ENCODE assay signal across 26 mouse cellular contexts in genomic region chr6:100985334-100985937, GRCm38 (mm10).
A peak's percentile ranks its signal among the peaks of the same experiment; 100 is the strongest.
DNase-seq lines count a peak whose midpoint lies in the region; ATAC-seq lines count a peak whose summit lies in the region.
"Had no signal": no experiment of that assay in that cellular context is flagged by ENCODE, and none has a peak within 500 bp of the region (broad histone marks: within the 10 kb centered on the region; RNA-seq: fewer than 3 reads in every experiment).

No protein-coding gene starts in this region.

- no peaks in the 10 kb centered on the region for H3K27me3 ChIP-seq in heart, embryonic 11.5 days (ENCODE audit: control insufficient read depth, insufficient read depth, low read length)
- H3K27me3 ChIP-seq in embryonic facial prominence, embryonic 10.5 days (replicated peaks; ENCODE audit: low read depth, poor library complexity, severe bottlenecking) = no peaks in the 10 kb centered on the region
- H3K27me3 ChIP-seq in embryonic facial prominence, embryonic 12.5 days = no peaks in the 10 kb centered on the region
- no peaks in the 10 kb centered on the region for H3K27me3 ChIP-seq in limb, embryonic 13.5 days
- H3K27me3 ChIP-seq: heart, embryonic 13.5 days; hindbrain, embryonic 15.5 days; liver, embryonic 13.5 days; megakaryocyte, embryonic 14.5 days; midbrain, embryonic 15.5 days; neural tube, embryonic 12.5 days had no signal

- peak overlapping the region; percentile 35; the same call in 1 of the 2 replicates for H3K27ac ChIP-seq in heart, embryonic 11.5 days (ENCODE audit: low read depth, low read length)
- H3K27ac ChIP-seq in embryonic facial prominence, embryonic 10.5 days (replicated peaks) = peak overlapping the region; percentile 48
- 0 out of 2 replicates have a peak overlapping the region, but pooled peaks have one; percentile 25 for H3K27ac ChIP-seq in embryonic facial prominence, embryonic 12.5 days
- H3K27ac ChIP-seq in limb, embryonic 13.5 days = peak overlapping the region; percentile 84
- H3K27ac ChIP-seq: heart, embryonic 13.5 days; hindbrain, embryonic 15.5 days; liver, embryonic 13.5 days; midbrain, embryonic 15.5 days; neural tube, embryonic 12.5 days had no signal

- H3K9me3 ChIP-seq in heart, embryonic 11.5 days (replicated peaks; ENCODE audit: control insufficient read depth, low read length) = no peaks in the 10 kb centered on the region
- H3K9me3 ChIP-seq in embryonic facial prominence, embryonic 10.5 days = no peaks in the 10 kb centered on the region
- no peaks in the 10 kb centered on the region for H3K9me3 ChIP-seq in embryonic facial prominence, embryonic 12.5 days
- H3K9me3 ChIP-seq in limb, embryonic 13.5 days = no peaks in the 10 kb centered on the region
- H3K9me3 ChIP-seq: heart, embryonic 13.5 days; hindbrain, embryonic 15.5 days; liver, embryonic 13.5 days; midbrain, embryonic 15.5 days; neural tube, embryonic 12.5 days had no signal

- no peak overlapping the region for H3K4me2 ChIP-seq in heart, embryonic 11.5 days
- no peak overlapping the region for H3K4me2 ChIP-seq in embryonic facial prominence, embryonic 12.5 days (replicated peaks)
- H3K4me2 ChIP-seq in limb, embryonic 13.5 days (replicated peaks) = no peak overlapping the region
- H3K4me2 ChIP-seq: hindbrain, embryonic 15.5 days; liver, embryonic 13.5 days; midbrain, embryonic 15.5 days; neural tube, embryonic 12.5 days had no signal

- H3K4me3 ChIP-seq in heart, embryonic 11.5 days (ENCODE audit: low read depth, low read length) = no peak overlapping the region
- H3K4me3 ChIP-seq in embryonic facial prominence, embryonic 10.5 days = no peak overlapping the region
- H3K4me3 ChIP-seq in embryonic facial prominence, embryonic 12.5 days = no peak overlapping the region
- no peak overlapping the region for H3K4me3 ChIP-seq in limb, embryonic 13.5 days
- H3K4me3 ChIP-seq: heart, embryonic 13.5 days; hindbrain, embryonic 15.5 days; liver, embryonic 13.5 days; megakaryocyte, embryonic 14.5 days; midbrain, embryonic 15.5 days; neural tube, embryonic 12.5 days had no signal

- no peak for ATAC-seq in heart, embryonic 11.5 days (replicated peaks; ENCODE audit: insufficient number of reproducible peaks, low FRiP score, low TSS enrichment)
- ATAC-seq in embryonic facial prominence, embryonic 12.5 days (ENCODE audit: insufficient number of reproducible peaks, insufficient read depth, low FRiP score, low TSS enrichment) = no peak
- peak; percentile 67; the same call in 1 of the 2 replicates for ATAC-seq in limb, embryonic 13.5 days (ENCODE audit: low FRiP score, low read depth)
- ATAC-seq: midbrain, embryonic 15.5 days; Patski had no signal

- WGBS in heart, embryonic 11.5 days (ENCODE audit: insufficient replicate concordance) = 58% methylated on average over 5 of the region's 5 CpGs
- 52% methylated on average over 5 of the region's 5 CpGs for WGBS in embryonic facial prominence, embryonic 10.5 days
- WGBS in embryonic facial prominence, embryonic 12.5 days = 42% methylated on average over 5 of the region's 5 CpGs
- 32% methylated on average over 5 of the region's 5 CpGs for WGBS in limb, embryonic 13.5 days

- H3K9ac ChIP-seq in heart, embryonic 11.5 days (ENCODE audit: low read depth, low read length) = no peak overlapping the region
- H3K9ac ChIP-seq in embryonic facial prominence, embryonic 12.5 days = no peak overlapping the region
- H3K9ac ChIP-seq in limb, embryonic 13.5 days = no peak overlapping the region
- H3K9ac ChIP-seq: heart, embryonic 13.5 days; hindbrain, embryonic 15.5 days; liver, embryonic 13.5 days; midbrain, embryonic 15.5 days; neural tube, embryonic 12.5 days had no signal

- H3K36me3 ChIP-seq in heart, embryonic 11.5 days (ENCODE audit: control insufficient read depth, insufficient read depth, low read length) = no peaks in the 10 kb centered on the region
- H3K36me3 ChIP-seq in embryonic facial prominence, embryonic 10.5 days (replicated peaks) = no peaks in the 10 kb centered on the region
- no peaks in the 10 kb centered on the region for H3K36me3 ChIP-seq in embryonic facial prominence, embryonic 12.5 days
- H3K36me3 ChIP-seq in limb, embryonic 13.5 days = no peaks in the 10 kb centered on the region
- H3K36me3 ChIP-seq: G1E; heart, embryonic 13.5 days; hindbrain, embryonic 15.5 days; liver, embryonic 13.5 days; midbrain, embryonic 15.5 days; neural tube, embryonic 12.5 days had no signal

- no peak for DNase-seq in heart, adult 8-10 months (ENCODE audit: low spot score)
- peak; percentile 31 for DNase-seq in embryonic facial prominence, embryonic 10.5 days (ENCODE audit: low spot score)
- no peak for DNase-seq in cerebellum, postnatal 10 days
- no peak for DNase-seq in right cerebral cortex, postnatal 10 days (ENCODE audit: low spot score in 2 of 2)
- DNase-seq: adrenal gland, adult 2 months; B cell, adult 2 months; cerebellum, adult 11 months; cerebellum, postnatal 14 days; heart, postnatal 14 days; kidney, adult 9 months; kidney, postnatal 4 days; liver, embryonic 13.5 days; lung, adult 2 months; lung, postnatal 36 days; right cerebral cortex, postnatal 4 days; thymus, postnatal 14 days had no signal

- H3K4me1 ChIP-seq in heart, embryonic 11.5 days (ENCODE audit: control insufficient read depth, insufficient read depth, low read length) = no peaks in the 10 kb centered on the region
- H3K4me1 ChIP-seq in embryonic facial prominence, embryonic 10.5 days = peaks cover 25% of the 10 kb centered on the region
- H3K4me1 ChIP-seq in embryonic facial prominence, embryonic 12.5 days = peaks cover 23% of the 10 kb centered on the region; the same call in 1 of the 2 replicates
- H3K4me1 ChIP-seq in limb, embryonic 13.5 days = peaks cover 30% of the 10 kb centered on the region
- H3K4me1 ChIP-seq: hindbrain, embryonic 15.5 days; liver, embryonic 13.5 days; megakaryocyte, embryonic 14.5 days; midbrain, embryonic 15.5 days; neural tube, embryonic 12.5 days had no signal

Comparison
In these comparisons a context has a peak if more than half of its experiments do, and no peak if none do; other contexts are left out.
1. H3K27ac ChIP-seq: peak in every context shown above with its lines; median percentile 84 in limb, embryonic 13.5 days; 48 in embryonic facial prominence, embryonic 10.5 days; 35 in heart, embryonic 11.5 days; 25 in embryonic facial prominence, embryonic 12.5 days.